Mouse (Mus musculus) C2C12 (cell line): ENCODE measurements around the gene Ceacam1.

Source experiments
- CTCF ChIP-seq: IDR thresholded peaks from one replicate; pipeline ENCODE4 v1.5.1; 2011; ENCODE audit not compliant: control insufficient read depth, insufficient read depth, insufficient read length
- MYOG ChIP-seq: IDR thresholded peaks from one replicate; pipeline ENCODE4 v1.6.1; 2011; ENCODE audit not compliant: control insufficient read depth, insufficient read length; ENCODE audit errors: extremely low read depth
- USF1 ChIP-seq: IDR thresholded peaks from one replicate; pipeline ENCODE4 v1.6.1; 2011; ENCODE audit warnings: low read depth, mild to moderate bottlenecking, control low read depth, moderate library complexity

DNA sequence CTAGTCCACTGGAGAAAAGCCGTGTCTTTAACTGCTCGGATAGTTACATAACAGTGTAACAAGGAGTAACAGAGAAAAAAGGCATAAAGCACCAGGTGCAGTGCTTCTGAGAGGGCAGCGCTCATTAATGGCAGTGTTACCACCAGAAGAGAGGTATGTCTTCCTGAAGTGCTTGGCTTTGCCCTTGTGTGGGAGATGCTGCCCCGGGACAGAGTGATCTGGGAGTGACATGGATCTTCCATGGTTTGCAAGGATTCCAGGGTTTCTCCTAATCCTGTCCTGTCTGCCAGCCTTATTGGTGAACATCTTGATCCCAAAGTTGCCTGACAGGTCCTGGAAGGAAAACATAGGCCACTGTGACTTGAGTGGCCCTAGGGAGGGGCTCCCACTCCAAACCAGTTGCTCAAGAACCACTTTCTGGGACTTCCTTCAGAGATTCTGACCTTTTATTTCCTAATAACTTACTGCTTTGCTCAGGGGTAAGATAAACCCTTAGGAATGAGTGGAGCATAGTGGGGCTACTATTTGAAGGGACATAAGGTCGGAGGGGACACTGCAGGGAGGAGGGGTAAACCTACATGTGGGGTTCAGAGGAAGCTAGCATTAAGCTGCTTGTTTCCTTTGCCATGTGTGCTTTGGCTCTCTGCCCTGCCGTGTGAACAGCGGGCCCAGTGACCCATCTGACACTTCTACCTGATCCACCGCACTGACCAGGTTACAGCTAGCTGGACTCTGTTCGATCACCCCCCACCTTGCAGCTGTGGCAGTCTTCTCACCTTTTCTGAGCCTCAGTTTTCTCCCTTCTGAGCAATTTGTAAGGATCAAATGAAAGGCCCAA lies 37.2 kb downstream of the Ceacam1 start:
- no peak for TF ChIP-seq CTCF
- TF ChIP-seq MYOG, result no peak
- no peak for TF ChIP-seq USF1
